Mouse (Mus musculus): Measurements from ENCODE around the gene Rnf144a.

GRCm38 (mm10) chr12:26381730-26382129 lies 33.3 kb downstream of the Rnf144a start:
- TF ChIP-seq CTCF (IDR thresholded peaks at IDR 0.05; ENCODE audit: insufficient read depth, low read length) = no peak
- no peak for TF ChIP-seq POLR2A (IDR thresholded peaks at IDR 0.05; ENCODE audit: borderline replicate concordance, extremely low read depth, low read depth, low read length)

All from lung, adult 2 months (tissue).